Mouse (Mus musculus) layer of hippocampus, adult 18-20 months (tissue): ENCODE measurements around the gene Emilin3. TPM values are rescaled to one million over a fixed set of nuclear protein-coding genes. Genes with fewer than 3 reads are reported as not detected.
A peak's percentile ranks its signal among the peaks of the same experiment; 100 is the strongest.

Source experiments
- DNase-seq, 2 experiments: peaks; one replicate each; pipeline ENCODE4 v3.0.0; 2022; ENCODE audit warnings: low spot score in 2 of 2
- total RNA-seq, 2 experiments: library from RNA; stranded (reverse); gene quantifications; 2 replicates each; pipeline ENCODE4 v1.2.3; 2021

The Emilin3 gene
- total RNA-seq, 2 experiments from 2014 or later, result 0.18 to 0.25 TPM

DNA sequence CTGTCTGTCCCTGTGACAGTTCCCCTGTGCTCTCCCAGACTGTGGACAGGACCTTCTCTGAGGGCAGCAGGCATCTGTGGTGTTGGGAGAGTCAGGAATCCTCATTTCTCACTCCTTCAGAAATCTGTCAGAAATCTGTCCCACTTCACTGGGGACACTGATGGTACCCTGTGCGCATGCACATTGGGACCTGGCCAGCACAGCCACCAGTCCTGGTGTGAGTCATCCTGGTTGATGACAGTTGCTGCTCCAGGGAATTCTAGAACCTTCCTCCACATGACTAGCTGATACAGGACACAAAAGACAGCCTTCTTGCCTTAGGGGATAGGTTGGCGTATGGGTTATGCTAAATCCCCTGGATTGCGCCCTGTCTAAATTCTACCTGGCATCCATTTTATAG is 5.2 kb upstream of the Emilin3 start:
- DNase-seq, result peak; percentile 22 to 38

DNA sequence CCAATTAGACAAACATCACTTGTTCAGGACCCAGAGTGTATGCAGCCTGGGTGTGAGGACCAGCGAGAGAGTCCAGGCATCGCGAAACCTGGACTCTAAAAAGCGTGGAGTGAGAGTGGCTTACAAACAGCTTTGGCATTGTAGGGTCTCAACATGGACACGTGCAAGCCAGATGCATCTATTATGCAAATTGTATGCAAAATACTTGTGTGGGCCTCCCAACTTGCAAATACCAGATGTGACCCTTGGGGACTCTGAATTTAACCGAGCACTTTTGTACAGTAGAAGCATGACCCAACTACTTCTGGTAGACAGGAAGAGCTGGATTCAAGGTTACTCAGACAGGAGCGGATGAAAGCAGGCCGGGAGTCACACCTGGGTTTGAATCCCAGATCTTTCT is 4.6 kb upstream of the Emilin3 start:
- DNase-seq, result no peak

DNA sequence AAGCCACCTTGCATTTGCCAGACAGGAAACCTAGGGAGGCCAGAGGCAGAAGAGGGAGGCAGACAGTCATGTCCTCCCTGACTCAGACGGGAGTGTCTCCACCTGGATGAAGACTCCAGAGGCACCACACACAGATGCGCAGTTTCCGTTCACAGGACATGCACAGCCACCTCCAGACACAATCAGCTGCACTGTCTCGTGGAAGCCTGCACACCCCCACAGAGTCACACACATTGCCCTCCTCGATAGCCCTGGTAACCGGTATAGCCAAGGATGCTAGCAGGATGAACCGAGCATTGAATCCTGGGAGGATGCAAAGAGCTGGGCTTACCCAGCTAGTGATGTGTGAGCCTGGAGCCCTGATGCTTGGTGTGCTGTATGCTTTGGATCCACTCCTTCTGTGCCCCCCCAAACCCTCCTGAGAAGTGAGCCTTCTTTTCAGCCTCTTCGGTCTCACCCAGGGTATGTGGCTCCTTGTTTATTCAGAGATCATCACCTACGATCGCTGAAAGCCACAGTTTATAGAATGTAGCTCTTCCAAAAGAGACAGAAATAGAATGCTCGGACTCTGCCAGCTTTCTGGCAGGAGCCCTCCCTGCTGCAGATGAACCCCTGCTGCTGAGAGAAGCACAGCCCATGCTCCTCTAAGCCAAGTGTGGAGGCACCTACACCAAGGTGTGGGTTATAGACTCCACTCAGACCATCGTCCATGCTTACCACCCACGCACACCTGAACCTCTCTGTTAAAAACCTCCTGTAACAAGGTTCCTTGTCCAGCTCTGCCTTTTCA is 3.9 kb upstream of the Emilin3 start:
- no peak for DNase-seq

DNA sequence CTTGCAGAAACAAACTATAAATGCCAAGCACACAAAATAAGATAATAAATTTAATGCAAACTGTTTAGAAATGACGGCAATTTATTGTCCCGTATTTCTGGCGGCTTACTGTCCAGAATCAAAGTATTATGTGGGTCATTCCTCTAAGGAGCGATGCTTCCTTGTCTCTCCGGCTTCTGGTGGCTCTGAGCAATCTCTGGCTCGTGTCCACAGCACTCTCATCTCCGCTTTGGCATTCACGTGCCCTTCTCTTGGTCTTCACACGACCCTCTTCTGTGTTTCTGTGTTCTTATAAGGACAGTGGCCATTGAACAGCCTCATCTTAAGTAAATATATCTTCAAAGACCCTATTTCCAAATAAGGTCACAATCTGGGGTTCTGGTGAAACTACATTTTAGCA is 2.5 kb upstream of the Emilin3 start:
- no peak for DNase-seq

DNA sequence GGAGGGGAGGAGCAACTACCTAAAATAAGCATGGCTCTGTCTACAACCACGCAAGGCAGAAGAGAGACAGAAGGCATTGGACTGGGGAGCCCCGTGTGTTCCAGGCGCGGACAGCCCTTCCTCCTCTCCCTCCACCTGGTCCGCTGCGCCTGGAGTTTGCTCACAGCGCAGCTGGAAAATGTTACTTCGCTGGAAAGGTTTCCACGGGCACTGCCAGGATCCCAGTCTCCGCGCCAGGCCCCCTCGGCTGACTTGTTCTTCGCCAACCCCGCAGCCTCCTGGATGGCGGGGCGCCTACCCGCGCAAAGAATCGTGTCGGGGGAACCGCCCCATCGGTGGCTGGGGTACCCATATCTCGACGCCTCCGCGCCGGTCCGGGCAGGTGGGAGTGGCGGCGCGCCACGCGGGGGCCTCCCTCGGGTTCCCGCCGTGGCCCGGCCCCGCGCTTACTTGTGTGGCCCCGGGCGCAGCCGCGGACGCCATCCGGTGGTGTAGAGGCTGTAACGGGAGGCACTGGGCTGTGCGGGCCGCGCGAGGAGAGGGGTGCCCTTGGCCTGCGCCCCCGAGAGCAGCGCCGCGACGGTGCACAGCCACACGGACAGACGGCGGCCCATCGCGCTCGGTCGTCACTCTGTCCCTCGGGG is 448 bp downstream of the Emilin3 start:
- DNase-seq, result no peak

DNA sequence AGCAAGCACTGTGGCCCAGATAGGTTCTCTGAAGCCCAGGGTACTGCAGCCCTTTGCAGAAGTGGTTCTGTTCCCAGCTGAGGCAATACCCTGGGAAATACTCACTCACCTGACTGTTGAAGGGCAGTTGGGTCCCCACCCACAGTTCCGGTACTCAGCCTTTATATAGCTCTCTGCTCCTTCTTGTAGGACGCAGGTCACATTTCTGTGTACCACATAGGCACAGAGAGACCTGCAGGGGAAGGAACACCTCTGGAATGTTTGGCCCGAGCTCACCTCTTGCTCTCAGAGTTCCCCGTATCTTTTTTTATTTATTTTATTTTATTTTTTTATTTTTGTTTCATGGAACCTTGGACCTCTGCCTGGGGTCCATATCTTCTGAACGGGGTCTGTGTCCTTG is 1.5 kb downstream of the Emilin3 start:
- DNase-seq, result no peak

DNA sequence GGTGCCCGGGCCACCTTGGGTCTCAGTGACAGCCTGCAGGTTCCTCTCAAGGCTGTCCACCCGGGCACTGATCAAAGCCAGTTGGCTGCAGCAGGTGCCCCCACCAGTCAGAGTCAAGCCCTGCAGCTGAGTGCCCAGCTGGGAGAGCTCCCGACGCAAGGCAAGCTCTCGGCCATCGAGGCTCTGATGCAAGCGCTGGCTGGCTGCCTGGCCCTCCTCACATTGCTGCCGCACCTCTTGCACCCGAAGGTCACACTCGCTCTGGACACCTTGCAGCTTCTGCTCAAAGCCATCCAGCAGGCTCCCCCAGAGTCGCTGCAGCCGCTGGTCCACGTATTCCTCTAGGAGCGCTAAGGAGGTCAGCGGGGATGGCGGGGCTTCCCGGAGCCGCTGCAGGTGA is 3.5 kb downstream of the Emilin3 start:
- no peak for DNase-seq

DNA sequence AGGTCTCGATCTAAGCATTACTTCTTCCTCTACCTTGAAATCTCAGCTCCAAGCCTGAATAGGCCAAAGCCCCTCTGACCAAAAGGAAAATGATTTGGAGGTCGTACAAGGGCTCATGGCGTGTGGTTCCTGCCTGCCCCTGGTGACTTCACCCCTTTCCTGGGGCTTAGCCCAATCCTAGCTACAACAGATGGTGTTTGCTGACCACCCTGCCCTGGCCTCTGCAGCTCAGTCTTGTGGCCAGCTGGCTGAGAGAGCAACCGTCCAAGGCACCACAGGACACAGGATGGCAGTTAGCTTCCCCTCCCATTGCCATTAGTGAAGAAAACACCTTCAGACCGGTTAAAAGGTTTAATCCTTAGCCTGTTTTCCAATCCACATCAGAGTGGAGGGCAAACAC is 6.0 kb downstream of the Emilin3 start:
- DNase-seq, result no peak

DNA sequence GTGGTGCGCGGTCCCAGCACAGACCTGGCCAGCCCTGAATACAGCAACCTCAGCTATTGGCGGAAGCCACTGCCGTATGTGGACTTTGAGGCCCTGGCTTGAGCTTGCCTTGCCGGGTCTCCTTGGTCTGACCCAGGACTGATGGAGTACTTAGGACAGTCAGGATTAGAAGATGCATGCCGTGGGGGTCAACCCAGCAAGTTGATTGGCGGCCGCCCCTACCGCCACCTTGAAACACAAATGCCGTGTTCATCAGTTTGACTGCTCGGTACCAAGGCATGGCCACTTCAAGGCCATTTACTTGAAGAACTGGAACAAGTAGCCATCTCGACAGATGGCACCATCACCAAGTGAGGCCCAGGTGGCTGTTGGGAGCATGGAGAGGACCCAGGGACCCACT is 6.8 kb downstream of the Emilin3 start:
- DNase-seq, result no peak

DNA sequence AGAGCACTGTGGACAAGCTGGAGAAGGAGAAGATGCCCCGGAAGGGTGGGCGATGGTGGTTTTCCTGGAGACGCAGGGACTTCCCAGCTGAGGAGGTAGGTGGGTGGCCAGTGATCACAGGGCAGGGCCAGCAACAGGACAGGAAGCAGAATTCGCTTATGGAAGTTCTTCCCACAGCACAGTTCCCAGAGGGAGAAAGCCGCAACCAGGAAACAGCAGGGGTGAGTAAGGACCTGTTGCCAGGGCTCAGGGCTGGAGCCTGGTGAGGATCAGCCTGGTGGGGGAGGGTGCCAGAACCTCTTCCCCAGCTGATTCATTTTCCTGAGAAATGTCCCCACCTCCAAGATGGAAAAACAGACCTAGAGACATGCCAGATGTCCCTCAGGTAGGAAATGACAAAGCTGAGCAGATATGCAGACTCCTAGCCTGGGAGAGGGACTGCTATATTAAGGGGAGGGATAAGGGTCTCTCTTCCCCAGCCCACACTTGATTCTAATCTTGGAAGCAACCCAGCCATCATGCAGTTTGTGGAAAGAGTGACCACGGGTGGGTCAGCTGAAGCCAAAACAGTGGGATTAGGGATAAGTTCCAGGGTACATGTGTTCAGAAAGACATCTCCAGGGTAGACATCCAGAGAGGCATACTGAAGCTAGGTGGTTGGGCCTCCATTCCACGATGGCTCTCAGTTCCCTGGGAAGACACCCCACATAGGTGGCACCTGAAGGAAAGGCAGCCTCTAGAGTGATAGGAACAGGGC is 10.3 kb downstream of the Emilin3 start:
- DNase-seq, result no peak

DNA sequence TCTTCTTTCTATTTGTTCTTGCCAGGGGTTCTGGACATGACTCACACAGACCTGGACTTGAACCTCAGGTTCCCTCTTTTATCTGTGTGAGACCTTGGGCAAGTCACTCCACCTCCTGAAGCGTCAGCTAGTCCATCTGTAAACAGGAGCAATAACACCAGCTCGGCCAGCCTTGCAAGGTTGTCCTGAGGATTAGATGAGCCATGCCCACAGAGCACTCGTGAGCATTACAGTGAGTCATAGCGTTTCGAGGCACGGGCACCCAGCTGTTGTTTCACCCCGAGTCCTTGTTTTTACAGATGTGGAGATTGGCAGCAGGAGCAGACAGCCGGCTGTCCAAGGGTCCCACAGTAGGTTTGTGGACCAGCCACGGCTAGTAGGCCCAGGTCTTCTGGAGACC is 20.4 kb downstream of the Emilin3 start:
- DNase-seq, result no peak

DNA sequence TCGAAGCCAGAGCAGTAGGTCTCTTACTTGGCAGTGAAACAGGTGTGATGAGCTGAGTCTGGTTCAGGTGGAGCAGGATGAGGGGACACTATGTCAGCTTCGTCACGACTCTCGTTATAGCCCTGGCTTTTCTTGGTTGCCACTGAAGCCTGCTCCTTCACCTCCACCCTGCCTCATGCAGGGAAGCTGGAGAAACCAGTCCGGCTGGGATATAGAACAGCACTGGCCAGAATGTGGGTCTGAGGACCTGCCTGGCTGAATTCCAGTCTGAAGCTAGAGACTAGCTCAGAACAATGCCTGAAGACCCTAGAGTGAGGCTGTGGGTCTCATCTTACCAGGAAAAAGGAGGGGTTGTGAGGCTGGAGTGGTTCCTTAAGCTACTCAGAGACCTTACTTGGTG is 21.1 kb downstream of the Emilin3 start:
- DNase-seq, result no peak

DNA sequence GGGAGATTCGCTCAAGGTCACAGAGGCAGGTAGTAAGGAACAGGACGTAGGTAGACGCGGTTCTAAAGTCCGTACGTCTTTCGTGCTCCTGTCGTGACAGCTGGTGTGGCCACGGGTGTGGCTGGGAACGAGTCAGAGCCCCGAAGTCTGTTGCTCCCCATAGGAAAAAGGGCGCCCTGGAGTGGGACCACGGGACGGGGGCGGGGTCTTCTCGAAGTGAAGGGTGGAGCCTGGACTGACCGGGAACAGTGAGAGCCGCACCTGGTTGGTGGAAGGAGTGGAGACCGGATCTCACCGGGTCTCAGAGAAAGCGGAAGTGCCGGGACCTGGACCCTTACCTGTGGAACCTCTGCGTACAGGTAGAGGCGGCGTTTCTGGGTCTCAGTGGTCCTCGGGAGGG is 24.3 kb downstream of the Emilin3 start:
- DNase-seq, result no peak

DNA sequence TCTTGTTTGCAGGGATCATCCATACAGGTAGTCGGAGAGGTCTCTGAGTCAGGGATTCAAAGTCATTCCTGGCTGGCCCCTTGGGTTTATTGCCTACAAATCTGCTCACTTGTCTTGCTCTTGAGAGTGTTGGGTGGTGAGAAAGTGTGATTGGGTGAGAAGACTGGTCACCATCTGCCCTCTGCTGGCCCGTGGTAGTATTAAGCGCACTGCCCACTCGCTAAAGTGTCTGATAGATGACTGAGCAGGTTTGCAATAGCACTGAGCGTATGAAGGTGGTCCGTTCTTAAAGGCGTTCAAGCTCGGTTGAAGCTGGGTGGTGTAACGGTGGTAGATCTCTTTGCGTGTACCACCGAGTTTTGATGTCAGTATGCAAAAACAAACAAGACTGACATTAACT is 24.8 kb downstream of the Emilin3 start:
- peak; percentile 69 to 93 for DNase-seq

DNA sequence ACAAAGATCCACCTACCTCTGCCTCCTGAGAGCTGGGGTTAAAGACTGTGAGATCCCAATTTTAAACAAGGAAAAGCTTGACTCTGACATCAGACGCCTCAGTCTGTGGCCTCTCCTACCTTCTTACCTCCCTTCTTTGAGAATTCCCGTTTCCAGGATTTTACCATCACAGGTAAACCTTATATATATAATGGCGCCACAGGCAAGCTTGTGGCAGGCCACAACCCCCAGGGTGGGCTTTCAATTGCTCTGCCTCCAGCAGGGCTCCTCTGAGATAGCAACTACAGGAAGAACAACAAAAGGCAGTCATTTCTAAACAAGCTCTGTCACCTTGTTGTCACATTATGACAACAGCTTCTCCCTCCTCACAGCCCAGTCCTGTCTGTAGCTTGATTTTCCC is 25.9 kb downstream of the Emilin3 start:
- no peak for DNase-seq

DNA sequence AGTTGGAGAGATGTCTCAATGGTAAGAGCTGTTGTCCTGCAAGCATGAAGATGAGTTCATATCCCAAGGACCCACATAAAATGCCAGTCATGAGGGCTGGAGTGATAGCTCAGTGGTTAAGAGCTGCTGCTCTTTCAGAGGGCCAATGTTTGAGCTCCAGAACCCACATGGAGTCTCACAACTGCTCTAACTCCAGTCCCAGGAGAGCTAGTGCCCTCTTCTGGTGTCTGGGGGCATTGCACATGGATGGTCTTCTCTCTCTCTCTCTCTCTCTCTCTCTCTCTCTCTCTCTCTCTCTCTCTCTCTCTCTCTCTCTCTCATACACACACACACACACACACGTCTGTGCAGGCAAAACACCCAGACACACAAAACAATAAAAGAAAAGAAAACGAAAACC is 27.3 kb downstream of the Emilin3 start:
- DNase-seq, result peak in 1 of 2 experiments; percentile 20

DNA sequence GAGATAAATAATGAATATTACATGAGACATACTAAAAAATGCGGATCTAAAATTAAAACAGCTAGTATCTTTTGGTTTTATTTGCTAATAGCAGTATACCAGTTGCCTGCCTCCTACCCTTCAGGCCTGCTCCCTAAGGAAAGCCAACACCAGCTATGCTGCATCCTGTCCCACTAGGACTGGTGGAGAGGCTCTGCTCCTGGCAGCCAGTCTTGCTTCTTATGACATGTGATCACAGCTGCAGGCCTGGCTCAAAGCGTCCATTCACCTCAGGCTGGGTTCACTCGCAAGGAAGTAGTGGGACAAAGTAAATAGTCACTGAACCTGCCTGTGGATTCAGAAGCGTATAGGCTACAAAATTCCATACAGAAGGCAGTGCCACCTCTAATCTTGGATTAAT is 28.2 kb downstream of the Emilin3 start:
- peak in 1 of 2 experiments; percentile 26 for DNase-seq

DNA sequence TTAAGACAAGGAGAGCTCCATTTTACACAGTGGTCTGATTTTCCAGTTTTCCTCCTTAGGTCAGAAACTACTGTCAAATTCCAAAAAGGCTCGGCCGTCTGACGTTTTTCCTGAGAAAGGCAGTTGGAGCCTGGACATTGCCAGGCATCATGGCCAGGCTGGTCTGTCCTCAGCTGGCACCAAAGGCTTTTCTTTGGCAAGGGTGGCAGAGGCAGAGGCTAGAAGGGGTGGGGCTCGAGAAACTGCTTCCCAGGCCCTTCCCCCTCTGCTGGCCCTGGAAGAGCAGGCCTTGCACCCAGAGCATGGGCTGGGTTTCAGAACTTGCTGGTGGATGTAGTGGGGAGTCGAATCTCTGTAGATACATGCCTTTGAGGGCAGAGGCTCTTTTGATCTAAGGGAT is 29.7 kb downstream of the Emilin3 start:
- DNase-seq, result peak in 1 of 2 experiments; percentile 15

DNA sequence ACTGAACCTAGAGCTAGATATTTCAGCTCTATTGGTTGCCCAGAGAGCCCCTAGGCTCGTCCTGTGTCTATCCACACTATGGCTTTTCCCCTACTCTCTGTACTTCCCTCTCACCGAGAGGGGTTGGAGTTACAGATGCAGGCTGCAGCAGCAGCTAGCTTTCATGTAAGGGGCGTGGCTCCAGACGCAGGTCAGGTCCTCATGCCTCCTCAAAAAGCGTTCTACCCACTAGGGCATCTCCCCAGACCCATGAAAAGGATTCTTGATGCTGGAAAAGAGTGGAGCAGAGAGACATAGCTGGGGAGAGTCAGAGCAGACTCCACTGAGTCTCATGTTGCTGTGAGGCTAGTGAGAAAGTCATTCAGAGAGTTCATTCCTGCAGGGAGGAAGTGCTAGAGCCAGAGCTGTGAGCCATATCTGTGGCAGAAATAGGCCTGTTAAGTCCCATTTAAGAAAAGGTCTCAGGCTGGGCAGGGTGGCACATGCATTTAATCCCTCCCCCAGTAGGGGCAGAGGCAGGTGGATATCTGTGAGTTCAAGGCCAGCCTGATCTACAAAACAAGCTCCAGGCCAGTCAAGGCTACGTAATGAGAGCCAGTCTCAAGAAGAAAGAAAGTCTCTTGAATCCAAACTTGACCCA is 30.5 kb downstream of the Emilin3 start:
- DNase-seq, result no peak

DNA sequence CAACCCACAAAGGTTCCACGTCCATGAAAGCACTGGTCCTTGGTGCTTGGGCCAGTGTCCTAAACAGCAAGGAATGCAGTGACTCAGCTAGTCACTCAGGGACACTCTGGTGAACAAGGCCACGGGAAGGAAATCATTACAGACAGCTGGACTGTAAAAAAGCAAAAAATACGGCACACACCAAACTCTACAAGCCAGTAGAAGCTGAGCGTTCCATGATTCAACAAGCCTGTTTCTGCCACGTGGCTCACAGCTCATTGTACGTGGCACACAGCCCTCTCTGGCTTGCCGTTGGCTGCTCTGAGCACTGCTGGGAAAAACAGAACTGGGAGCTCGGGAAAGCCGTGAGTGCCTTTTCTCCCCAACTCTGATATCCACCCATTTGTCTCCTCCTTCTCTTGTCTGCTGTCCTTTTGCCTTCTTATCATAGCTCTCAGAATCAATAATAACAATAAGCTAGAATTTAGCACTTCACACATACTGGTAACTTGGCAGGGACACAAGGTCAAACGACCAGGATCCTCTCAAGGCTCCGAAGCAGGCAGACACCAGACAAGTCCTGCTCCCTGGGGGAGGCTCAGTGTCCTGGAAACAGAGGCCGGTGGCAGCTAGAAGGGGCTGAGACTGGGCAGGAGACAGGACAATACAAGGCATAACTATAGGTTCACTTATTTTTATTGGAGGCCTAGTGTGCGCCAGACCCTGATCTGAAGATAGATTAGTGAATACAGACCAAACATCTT is 31.5 kb downstream of the Emilin3 start, which contains the start of gene Lpin3:
Gene Lpin3 (plus strand): TSS at position 218 of the 743 bp plus-strand sequence.
- peak; percentile 24 to 66 for DNase-seq

DNA sequence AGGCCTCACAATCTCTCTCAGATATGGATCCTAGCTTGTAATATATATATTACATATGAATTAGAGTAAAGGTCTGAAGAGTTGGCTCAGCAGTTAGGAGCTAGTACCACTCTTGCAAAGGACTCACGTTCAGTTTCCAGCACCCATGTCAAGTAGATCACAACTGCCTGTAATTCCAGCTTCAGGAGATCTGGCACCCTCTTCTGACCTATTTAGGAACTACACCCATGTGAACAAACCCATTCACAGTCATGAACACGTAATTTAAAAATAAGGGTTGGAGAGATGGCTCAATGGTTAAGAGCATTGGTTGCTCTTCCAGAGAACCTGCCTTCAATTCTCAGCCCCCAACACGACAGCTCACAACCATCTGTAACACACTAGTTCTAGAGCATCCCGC is 36.0 kb downstream of the Emilin3 start:
- peak in 1 of 2 experiments; percentile 21 for DNase-seq
